Mouse (Mus musculus) stomach, postnatal 0 days (tissue): ENCODE measurements at regions not wholly inside any gene's neighbourhood (a gene's known extent, or its start where the extent isn't known, plus 50 kb on each side); places are given as distances from the start of the nearest gene placed in this dataset.

Source experiments
- ATAC-seq: fragments of 200-750 bp; cut with Nextera tagmentation; 2 replicates; pipeline ENCODE4 v1.8.0; 2017; ENCODE audit not compliant: low FRiP score, low TSS enrichment
- DNase-seq: peaks from one replicate; pipeline ENCODE4 v3.0.0-alpha.2; 2016; ENCODE audit warnings: low spot score
- H3K27ac ChIP-seq: fragments of 300-500 bp; sonication (generic); replicated peaks from 2 replicates; pipeline ENCODE4 v1.5.1; 2014; ENCODE audit warnings: mild to moderate bottlenecking, control low read depth
- H3K27me3 ChIP-seq: fragments of 300-500 bp; sonication (generic); 2 replicates; pipeline ENCODE4 v1.6.1; 2014; ENCODE audit warnings: low read length; ENCODE audit not compliant: control insufficient read depth, insufficient read depth
- H3K36me3 ChIP-seq: fragments of 300-500 bp; sonication (generic); 2 replicates; pipeline ENCODE4 v1.6.1; 2014; ENCODE audit warnings: low read length, mixed read lengths; ENCODE audit not compliant: control insufficient read depth, insufficient read depth
- H3K4me1 ChIP-seq: fragments of 300-500 bp; sonication (generic); replicated peaks from 2 replicates; pipeline ENCODE4 v1.6.1; 2014; ENCODE audit warnings: antibody characterized with exemption; ENCODE audit not compliant: control insufficient read depth, insufficient read depth
- H3K4me2 ChIP-seq: fragments of 300-500 bp; sonication (generic); replicated peaks from 2 replicates; pipeline ENCODE4 v1.6.1; 2014; ENCODE audit warnings: low read depth, mild to moderate bottlenecking, control low read depth, moderate library complexity
- H3K4me3 ChIP-seq: fragments of 300-500 bp; sonication (generic); 2 replicates; pipeline ENCODE4 v1.5.1; 2014; ENCODE audit warnings: low read depth, low read length, control low read depth
- H3K9ac ChIP-seq: fragments of 300-500 bp; sonication (generic); 2 replicates; pipeline ENCODE4 v1.6.1; 2014; ENCODE audit warnings: mild to moderate bottlenecking, low read length, control low read depth, mixed read lengths
- H3K9me3 ChIP-seq: fragments of 300-500 bp; sonication (generic); 2 replicates; pipeline ENCODE4 v1.6.1; 2016; ENCODE audit warnings: low read length; ENCODE audit not compliant: control insufficient read depth
- CTCF ChIP-seq: IDR thresholded peaks from 2 replicates; pipeline ENCODE4 v1.5.1; 2016; ENCODE audit warnings: antibody characterized with exemption, low read depth, mild to moderate bottlenecking, moderate library complexity
- EP300 ChIP-seq: optimal IDR thresholded peaks from 2 replicates; pipeline ENCODE3; 2016; ENCODE audit warnings: antibody characterized with exemption
- WGBS: fragments of 180-500 bp; shearing (Covaris S2); extraction: QIAGEN DNeasy Blood & Tissue Kit; methylation state at CpG from one replicate; pipeline ENCODE4 v1.1.7; 2014; 5-methylcytosine and 5-hydroxymethylcytosine counted together

DNA sequence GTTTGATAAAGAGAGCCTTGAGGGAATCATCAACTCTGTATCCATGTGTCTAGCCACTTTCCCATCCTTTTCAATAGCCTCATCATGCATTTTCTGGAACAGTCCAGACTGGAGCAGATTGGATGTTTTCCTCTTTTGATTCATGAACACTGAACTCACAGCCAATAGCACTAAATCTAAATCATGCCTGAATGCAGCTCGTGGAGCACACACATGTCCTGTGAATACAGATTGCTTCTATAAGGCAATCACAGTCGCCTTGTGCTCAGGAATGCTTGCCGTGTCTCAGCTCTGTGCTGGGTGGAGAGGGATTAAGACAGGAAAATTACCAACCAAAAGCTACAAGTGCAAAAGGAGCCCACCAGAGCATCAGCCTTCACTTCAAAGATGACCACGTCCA is 100.9 kb upstream of the Spin1 start:
- H3K4me2 ChIP-seq, result no peak overlapping the region
- no peak for TF ChIP-seq EP300
- TF ChIP-seq CTCF, result no peak
- H3K4me1 ChIP-seq, result no peaks in the 10 kb centered on the region
- H3K4me3 ChIP-seq, result no peak overlapping the region
- no peak overlapping the region for H3K27ac ChIP-seq
- H3K27me3 ChIP-seq, result no peaks in the 10 kb centered on the region
- WGBS, result 55% methylated on average over 4 of the region's 4 CpGs
- H3K36me3 ChIP-seq, result no peaks in the 10 kb centered on the region
- DNase-seq, result no peak
- H3K9me3 ChIP-seq, result no peaks in the 10 kb centered on the region
- ATAC-seq, result no peak
- no peak overlapping the region for H3K9ac ChIP-seq

DNA sequence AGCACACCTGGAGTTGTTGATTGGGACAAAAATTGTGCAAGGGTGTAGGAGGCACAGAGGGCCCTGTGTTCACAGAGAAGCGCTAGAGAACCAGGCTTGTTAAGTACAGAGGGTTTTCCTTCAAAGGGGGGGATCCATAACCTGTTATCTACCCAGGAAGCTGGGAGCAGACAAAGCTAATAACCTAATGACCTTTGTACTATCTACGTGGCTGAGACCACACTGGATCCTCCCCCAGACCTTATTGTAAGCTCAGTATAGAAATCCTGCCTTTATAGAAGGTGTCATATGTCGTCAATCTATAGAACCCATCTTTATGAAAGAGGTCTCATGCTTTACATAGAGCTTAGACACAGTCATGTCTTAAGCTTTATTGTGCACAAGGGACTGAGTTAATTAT is 95.9 kb upstream of the Spin1 start:
- Histone ChIP-seq H3K27me3 (no peaks in the 10 kb centered on the region), H3K9me3 (no peaks in the 10 kb centered on the region), H3K36me3 (no peaks in the 10 kb centered on the region), H3K4me2 (no peak overlapping the region), H3K4me3 (no peak overlapping the region), H3K4me1 (no peaks in the 10 kb centered on the region), H3K27ac (no peak overlapping the region), H3K9ac (no peak overlapping the region)
- whole genome bisulfite sequencing, result 57% methylated on average over 3 of the region's 3 CpGs
- ATAC-seq (no peak), DNase-seq (no peak)
- TF ChIP-seq EP300 (no peak), CTCF (no peak)

DNA sequence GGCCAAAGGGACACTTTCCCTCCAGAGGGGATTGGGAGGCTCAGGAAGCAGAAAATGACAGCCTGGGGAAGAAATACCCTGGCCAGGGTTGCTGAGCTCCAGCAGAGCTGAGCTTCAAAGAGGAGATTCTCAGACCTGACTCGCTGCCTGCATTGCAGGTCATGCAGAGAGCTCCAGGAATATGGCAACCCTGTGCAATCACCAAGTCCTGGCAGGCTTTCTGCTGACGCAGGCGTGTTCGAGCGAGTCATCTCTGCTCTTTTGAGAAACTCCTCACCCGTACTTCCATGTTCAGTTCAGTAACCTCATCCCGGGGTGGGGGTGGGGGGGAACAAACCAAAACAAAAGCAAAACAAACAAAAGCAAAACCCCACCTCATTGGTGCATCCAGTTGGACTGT is 89.9 kb upstream of the Spin1 start:
- Histone ChIP-seq H3K4me1 (no peaks in the 10 kb centered on the region), H3K9me3 (no peaks in the 10 kb centered on the region), H3K27me3 (no peaks in the 10 kb centered on the region), H3K4me3 (no peak overlapping the region), H3K27ac (no peak overlapping the region), H3K9ac (no peak overlapping the region), H3K36me3 (no peaks in the 10 kb centered on the region), H3K4me2 (no peak overlapping the region)
- no peak for ATAC-seq
- no peak for TF ChIP-seq EP300
- no peak for TF ChIP-seq CTCF
- WGBS, result 65% methylated on average over 7 of the region's 7 CpGs
- DNase-seq, result no peak

DNA sequence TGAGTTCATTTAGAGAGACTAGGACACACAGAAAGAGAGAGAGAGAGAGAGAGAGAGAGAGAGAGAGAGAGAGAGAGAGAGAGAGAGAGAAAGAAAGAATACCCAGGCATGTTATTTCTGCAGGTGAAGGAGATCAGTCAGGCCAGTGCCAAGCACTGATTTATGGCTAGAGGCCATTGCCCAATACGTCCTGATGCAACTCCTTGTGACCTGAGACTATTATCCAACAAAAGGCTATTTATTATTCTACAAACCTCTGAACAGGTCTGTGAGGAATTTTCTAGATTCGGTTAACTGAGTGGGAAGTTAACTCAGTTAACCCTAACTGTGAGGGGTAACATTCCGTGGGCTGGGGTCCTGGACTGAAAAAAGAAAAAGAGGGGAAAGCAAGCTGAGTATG is 84.5 kb upstream of the Spin1 start:
- no peaks in the 10 kb centered on the region for H3K27me3 ChIP-seq
- H3K4me3 ChIP-seq, result no peak overlapping the region
- WGBS, result 68% methylated on average over 3 of the region's 3 CpGs
- no peak overlapping the region for H3K4me2 ChIP-seq
- no peak for ATAC-seq
- no peaks in the 10 kb centered on the region for H3K4me1 ChIP-seq
- H3K9ac ChIP-seq, result no peak overlapping the region
- no peaks in the 10 kb centered on the region for H3K36me3 ChIP-seq
- no peak for TF ChIP-seq EP300
- TF ChIP-seq CTCF, result no peak
- no peak for DNase-seq
- no peaks in the 10 kb centered on the region for H3K9me3 ChIP-seq
- H3K27ac ChIP-seq, result no peak overlapping the region

DNA sequence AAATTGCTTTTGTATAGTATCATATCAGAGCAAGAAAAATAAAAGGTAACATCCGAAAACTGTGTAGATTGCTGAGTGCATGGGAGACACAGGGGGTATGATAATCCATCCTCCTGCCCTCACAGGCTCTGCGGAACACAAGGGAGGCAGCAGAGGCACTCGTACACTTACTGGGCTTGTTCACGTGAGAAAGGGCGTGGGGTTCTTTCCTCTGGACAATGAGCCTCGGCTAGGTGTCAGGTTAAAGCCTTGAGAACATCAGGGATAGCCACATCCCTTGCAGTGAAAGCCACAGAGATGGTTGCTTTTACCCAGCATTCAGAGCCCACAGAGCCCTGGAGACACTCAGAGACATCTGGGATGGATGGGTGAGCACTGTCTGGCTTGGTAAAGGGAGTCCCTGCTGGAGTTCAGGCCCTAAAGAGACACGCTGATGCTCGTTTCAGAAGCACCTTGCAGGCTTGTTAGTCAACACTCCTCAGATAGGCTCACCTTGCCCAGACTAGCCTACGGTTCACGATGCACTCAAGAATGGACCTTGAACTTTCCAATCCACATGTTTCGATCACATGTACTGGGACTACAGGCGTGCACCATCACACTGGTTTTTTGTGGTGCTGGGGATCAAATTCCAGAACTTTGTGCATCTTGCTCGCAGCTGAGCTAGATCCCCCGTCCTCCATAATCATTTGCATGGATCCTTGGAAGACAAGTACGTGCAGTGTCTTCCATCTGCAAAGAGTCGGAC is 83.5 kb upstream of the Spin1 start:
- no peaks in the 10 kb centered on the region for H3K36me3 ChIP-seq
- DNase-seq (no peak), ATAC-seq (no peak)
- no peak overlapping the region for H3K27ac ChIP-seq
- H3K9me3 ChIP-seq, result no peaks in the 10 kb centered on the region
- TF ChIP-seq EP300, result no peak
- no peak for TF ChIP-seq CTCF
- no peak overlapping the region for H3K4me2 ChIP-seq
- no peaks in the 10 kb centered on the region for H3K4me1 ChIP-seq
- no peak overlapping the region for H3K4me3 ChIP-seq
- no peaks in the 10 kb centered on the region for H3K27me3 ChIP-seq
- no peak overlapping the region for H3K9ac ChIP-seq
- 80% methylated on average over 16 of the region's 16 CpGs for WGBS

DNA sequence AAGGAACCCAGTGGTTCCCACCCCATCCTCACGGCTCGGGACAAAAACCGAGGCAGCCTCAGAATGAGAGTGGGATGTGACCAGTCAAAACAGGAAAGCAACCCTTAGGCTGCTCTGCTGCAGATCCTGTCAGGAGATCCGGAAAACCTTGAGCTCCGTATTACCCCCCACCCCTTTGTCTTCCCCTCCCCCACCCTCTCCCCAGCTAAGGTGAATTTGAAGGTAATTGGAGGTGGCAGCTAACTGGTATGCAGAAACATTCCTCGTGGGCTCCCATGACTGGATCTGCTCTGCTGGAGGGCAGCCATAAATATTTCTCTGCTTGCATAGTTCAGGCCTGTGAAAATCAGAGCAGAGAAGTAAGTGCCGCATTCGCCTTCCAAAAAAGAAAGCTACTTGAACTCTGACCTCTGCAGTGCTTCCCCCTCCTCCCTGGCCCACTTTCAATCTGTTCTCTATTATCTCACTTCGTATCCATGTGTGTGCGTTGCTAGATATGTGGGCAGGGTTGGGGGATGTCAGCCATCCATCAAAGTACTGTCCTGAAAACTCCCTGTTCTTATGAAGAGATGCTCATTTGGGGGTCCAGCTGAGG is 82.9 kb upstream of the Spin1 start:
- Histone ChIP-seq H3K27ac (no peak overlapping the region), H3K4me2 (no peak overlapping the region)
- 30% methylated on average over 10 of the region's 10 CpGs for WGBS

More for the DNA sequence above, 82.9 kb upstream of the Spin1 start:
- Histone ChIP-seq H3K9ac (no peak overlapping the region), H3K27me3 (no peaks in the 10 kb centered on the region), H3K4me1 (no peaks in the 10 kb centered on the region), H3K9me3 (no peaks in the 10 kb centered on the region), H3K36me3 (no peaks in the 10 kb centered on the region), H3K4me3 (no peak overlapping the region)
- ATAC-seq (peak; percentile 49; the same call in 1 of the 2 replicates), DNase-seq (no peak)
- no peak for TF ChIP-seq EP300
- no peak for TF ChIP-seq CTCF
